Mouse (Mus musculus): ENCODE measurements around the gene Peg12. TPM values are rescaled to one million over a fixed set of nuclear protein-coding genes. Genes with fewer than 3 reads are reported as not detected.

Gene Peg12
- total RNA-seq (2023) = not detected

DNA sequence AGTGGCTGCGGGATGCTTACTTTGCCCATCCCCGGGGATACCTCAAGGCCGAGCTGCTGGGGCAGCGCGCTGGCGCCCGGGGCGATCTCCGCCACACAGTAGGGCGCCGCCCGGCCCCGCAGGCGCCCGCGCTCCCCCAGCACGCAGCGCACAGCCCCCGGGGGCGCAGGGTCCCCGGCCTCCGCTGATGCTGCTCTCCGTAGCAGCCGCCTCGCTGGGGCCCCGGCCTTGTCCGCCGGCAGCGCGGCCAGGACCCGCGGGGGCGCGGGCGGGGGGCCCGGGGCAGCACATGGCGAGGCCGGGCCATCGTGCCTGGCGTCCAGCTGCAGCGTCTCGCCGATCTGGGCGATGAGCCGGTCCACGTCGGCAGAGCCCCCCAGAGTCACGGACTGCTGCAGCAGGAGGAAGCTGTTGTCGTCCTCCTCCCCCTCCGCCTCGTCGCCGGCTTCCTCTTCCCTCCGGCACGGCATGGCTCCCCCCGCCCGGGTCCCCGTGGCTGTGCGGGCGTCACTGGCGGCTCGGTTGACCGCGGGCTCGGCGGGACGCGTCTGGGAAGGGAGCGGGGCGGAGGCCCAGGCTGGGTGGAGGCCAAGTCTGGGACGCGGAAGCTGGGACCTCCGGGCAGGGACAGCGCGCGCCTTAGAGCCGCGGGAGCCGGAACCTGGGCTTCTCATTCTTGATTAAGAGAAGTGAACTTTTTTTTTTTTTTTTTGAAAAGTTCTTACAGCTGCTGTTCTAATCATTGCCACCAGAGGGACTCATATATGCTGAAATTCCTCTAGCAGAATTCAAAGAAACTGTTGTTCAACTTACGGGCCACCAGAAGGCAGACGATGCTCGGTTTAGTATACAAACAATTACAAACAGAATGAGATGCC is at the start of gene Peg12:
Gene Peg12, minus strand, starts transcription at position 633 of the 878 bp plus-strand sequence.

DNA sequence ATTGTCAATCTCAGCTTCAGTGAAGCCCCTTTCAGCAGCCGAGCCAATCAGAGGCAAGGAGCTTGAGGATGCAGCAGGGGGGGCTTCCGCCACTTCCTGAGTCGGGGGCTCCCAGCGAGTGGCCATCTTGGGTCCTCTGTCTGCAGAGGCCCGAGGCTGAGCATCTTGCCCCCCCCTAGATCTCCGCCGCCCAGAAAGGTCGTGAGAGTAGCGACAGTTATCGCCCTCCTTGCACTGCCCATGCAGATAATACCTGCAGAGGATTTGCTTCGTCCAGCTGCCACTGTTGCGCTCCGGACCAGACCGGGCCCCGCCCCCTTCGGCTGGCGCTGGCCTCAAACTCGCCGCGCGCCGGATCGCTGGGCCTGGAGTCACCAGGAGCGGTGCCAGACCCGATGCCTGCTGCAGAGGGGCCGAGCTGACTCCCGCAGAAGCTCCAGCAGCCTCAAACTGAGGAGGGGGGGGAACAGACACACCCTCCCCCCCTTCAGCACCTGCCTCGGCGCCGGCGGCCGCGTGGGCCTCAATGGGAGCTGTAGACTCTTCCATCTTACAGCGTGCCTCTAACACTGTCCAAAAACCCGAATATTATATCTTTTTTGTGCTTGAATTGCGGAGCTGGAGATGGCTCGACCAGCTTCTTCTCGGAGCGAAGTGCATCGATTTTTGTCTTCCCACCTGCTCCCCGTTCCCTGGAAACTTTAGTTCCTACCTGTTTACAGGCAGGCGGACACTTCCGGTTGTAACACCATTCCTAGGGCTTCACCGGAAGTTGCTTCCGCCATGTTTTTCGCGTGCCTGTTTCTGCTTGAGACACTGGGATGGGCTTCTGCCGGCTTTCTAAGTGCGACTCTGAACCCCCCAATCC is 44.6 kb downstream of the Peg12 start, which contains the start of gene Mkrn3:
Gene Mkrn3, minus strand, starts transcription at position 647 of the 868 bp plus-strand sequence.

Other genes with a start within 250 kb of the Peg12 start
- gene Ndn, start 117.9 kb downstream of the Peg12 start, total RNA-seq (2023) = not detected
- gene Magel2, start 87.5 kb downstream of the Peg12 start, total RNA-seq (2023) = not detected
- gene Mkrn3, start 44.4 kb downstream of the Peg12 start, total RNA-seq (2023) = not detected